Mouse (Mus musculus) hindbrain, embryonic 14.5 days (tissue): ENCODE measurements around the gene Frmd8. TPM values are rescaled to one million over a fixed set of nuclear protein-coding genes. Genes with fewer than 3 reads are reported as not detected.

ENCODE experiments used
- ATAC-seq: fragments of 200-750 bp; cut with Nextera tagmentation; 2 replicates; pipeline ENCODE4 v1.8.0; 2017; ENCODE audit warnings: moderate number of reproducible peaks, mild to moderate bottlenecking, moderate TSS enrichment, moderate library complexity; ENCODE audit not compliant: low FRiP score
- DNase-seq: peaks from one replicate; pipeline ENCODE4 v3.0.0-alpha.2; 2015; ENCODE audit warnings: low spot score
- H3K27ac ChIP-seq: fragments of 300-500 bp; sonication (generic); 2 replicates; pipeline ENCODE4 v1.5.1; 2014; ENCODE audit warnings: mild to moderate bottlenecking, moderate library complexity
- H3K27me3 ChIP-seq: fragments of 300-500 bp; sonication (generic); 2 replicates; pipeline ENCODE4 v1.6.1; 2014; ENCODE audit warnings: mild to moderate bottlenecking, low read length, mixed read lengths; ENCODE audit not compliant: control insufficient read depth, insufficient read depth
- H3K36me3 ChIP-seq: fragments of 300-500 bp; sonication (generic); replicated peaks from 2 replicates; pipeline ENCODE4 v1.6.1; 2014; ENCODE audit not compliant: control insufficient read depth, insufficient read depth
- H3K4me1 ChIP-seq: fragments of 300-500 bp; sonication (generic); replicated peaks from 2 replicates; pipeline ENCODE4 v1.6.1; 2014; ENCODE audit warnings: antibody characterized with exemption, low read length, mixed read lengths; ENCODE audit not compliant: control insufficient read depth, insufficient read depth
- H3K4me2 ChIP-seq: fragments of 300-500 bp; sonication (generic); replicated peaks from 2 replicates; pipeline ENCODE4 v1.6.1; 2014; ENCODE audit warnings: mild to moderate bottlenecking, moderate library complexity
- H3K4me3 ChIP-seq: fragments of 300-500 bp; sonication (generic); replicated peaks from 2 replicates; pipeline ENCODE4 v1.5.1; 2014; ENCODE audit warnings: mild to moderate bottlenecking, low read length
- H3K9ac ChIP-seq: fragments of 300-500 bp; sonication (generic); 2 replicates; pipeline ENCODE4 v1.6.1; 2014
- H3K9me3 ChIP-seq: fragments of 300-500 bp; sonication (generic); 2 replicates; pipeline ENCODE4 v1.6.1; 2016; ENCODE audit warnings: low read length; ENCODE audit not compliant: control insufficient read depth
- WGBS: fragments of 180-500 bp; shearing (Covaris S2); extraction: QIAGEN DNeasy Blood & Tissue Kit; methylation state at CpG from one replicate; pipeline ENCODE4 v1.1.7; 2014; 5-methylcytosine and 5-hydroxymethylcytosine counted together
- polyA plus RNA-seq: library from polyadenylated mRNA; unstranded; fragments of >200 nt; fragmentation: Nextera tagmentation; extraction: Ambion mirVana; gene quantifications from 2 replicates; pipeline ENCODE4 v1.2.1, GENCODE M21; 2014

The Frmd8 gene
- polyA plus RNA-seq, 1 experiment from 2014 or later, result 11.3 TPM

GRCm38 (mm10) chr19:5831224-5831957 is 43.7 kb downstream of the Frmd8 start:
- H3K4me3 ChIP-seq, result no peak overlapping the region
- 94% methylated on average over 11 of the region's 11 CpGs for WGBS
- no peaks in the 10 kb centered on the region for H3K4me1 ChIP-seq
- no peaks in the 10 kb centered on the region for H3K9me3 ChIP-seq
- H3K36me3 ChIP-seq, result no peaks in the 10 kb centered on the region
- no peak overlapping the region for H3K9ac ChIP-seq
- no peak overlapping the region for H3K27ac ChIP-seq
- no peak for ATAC-seq
- no peak overlapping the region for H3K4me2 ChIP-seq
- DNase-seq, result no peak
- H3K27me3 ChIP-seq, result no peaks in the 10 kb centered on the region

GRCm38 (mm10) chr19:5830776-5831175 is 44.3 kb downstream of the Frmd8 start:
- Histone ChIP-seq H3K27me3 (no peaks in the 10 kb centered on the region), H3K27ac (no peak overlapping the region), H3K4me3 (no peak overlapping the region), H3K4me1 (no peaks in the 10 kb centered on the region), H3K36me3 (no peaks in the 10 kb centered on the region), H3K4me2 (no peak overlapping the region), H3K9ac (no peak overlapping the region), H3K9me3 (no peaks in the 10 kb centered on the region)
- 92% methylated on average over 7 of the region's 7 CpGs for WGBS
- no peak for DNase-seq
- no peak for ATAC-seq

GRCm38 (mm10) chr19:5829958-5830615 is 45.0 kb downstream of the Frmd8 start:
- DNase-seq (no peak), ATAC-seq (no peak)
- Histone ChIP-seq H3K27me3 (no peaks in the 10 kb centered on the region), H3K9ac (no peak overlapping the region), H3K36me3 (no peaks in the 10 kb centered on the region), H3K4me1 (no peaks in the 10 kb centered on the region), H3K4me3 (no peak overlapping the region), H3K9me3 (no peaks in the 10 kb centered on the region), H3K27ac (no peak overlapping the region), H3K4me2 (no peak overlapping the region)
- 70% methylated on average over 19 of the region's 19 CpGs for WGBS

GRCm38 (mm10) chr19:5828905-5829304 is 46.2 kb downstream of the Frmd8 start:
- DNase-seq, result no peak
- Histone ChIP-seq H3K9me3 (no peaks in the 10 kb centered on the region), H3K27me3 (no peaks in the 10 kb centered on the region), H3K4me1 (no peaks in the 10 kb centered on the region), H3K27ac (no peak overlapping the region), H3K36me3 (no peaks in the 10 kb centered on the region), H3K4me2 (no peak overlapping the region), H3K4me3 (no peak overlapping the region), H3K9ac (no peak overlapping the region)
- WGBS, result 91% methylated on average over 7 of the region's 7 CpGs
- no peak for ATAC-seq

- no peak overlapping the region for H3K9ac ChIP-seq
- no peaks in the 10 kb centered on the region for H3K36me3 ChIP-seq
- DNase-seq (no peak), ATAC-seq (no peak)
- 88% methylated on average over 3 of the region's 3 CpGs for WGBS
- H3K4me2 ChIP-seq, result no peak overlapping the region
- H3K4me3 ChIP-seq, result no peak overlapping the region
- no peak overlapping the region for H3K27ac ChIP-seq
- H3K4me1 ChIP-seq, result peaks cover 4% of the 10 kb centered on the region
- H3K27me3 ChIP-seq, result no peaks in the 10 kb centered on the region
- no peaks in the 10 kb centered on the region for H3K9me3 ChIP-seq
Measured at GRCm38 (mm10) chr19:5828155-5828554, 46.9 kb downstream of the Frmd8 start.

- 84% methylated on average over 9 of the region's 9 CpGs for WGBS
- Histone ChIP-seq H3K9ac (no peak overlapping the region), H3K27me3 (no peaks in the 10 kb centered on the region), H3K36me3 (no peaks in the 10 kb centered on the region), H3K9me3 (no peaks in the 10 kb centered on the region), H3K4me3 (no peak overlapping the region), H3K4me1 (peaks cover 9% of the 10 kb centered on the region), H3K4me2 (no peak overlapping the region), H3K27ac (no peak overlapping the region)
- no peak for DNase-seq
- ATAC-seq, result no peak
Measured at GRCm38 (mm10) chr19:5827456-5828154, 47.5 kb downstream of the Frmd8 start.

- H3K9me3 ChIP-seq, result no peaks in the 10 kb centered on the region
- no peak for ATAC-seq
- H3K4me1 ChIP-seq, result peaks cover 15% of the 10 kb centered on the region
- DNase-seq, result no peak
- no peaks in the 10 kb centered on the region for H3K27me3 ChIP-seq
- H3K27ac ChIP-seq, result no peak overlapping the region
- 87% methylated on average over 6 of the region's 6 CpGs for WGBS
- H3K36me3 ChIP-seq, result no peaks in the 10 kb centered on the region
- H3K9ac ChIP-seq, result no peak overlapping the region
- H3K4me3 ChIP-seq, result no peak overlapping the region
- H3K4me2 ChIP-seq, result no peak overlapping the region
Measured at GRCm38 (mm10) chr19:5827044-5827443, 48.0 kb downstream of the Frmd8 start.

GRCm38 (mm10) chr19:5826731-5827002 is 48.4 kb downstream of the Frmd8 start:
- Histone ChIP-seq H3K4me1 (peaks cover 16% of the 10 kb centered on the region), H3K4me3 (no peak overlapping the region)
- 80% methylated on average over 4 of the region's 4 CpGs for WGBS

GRCm38 (mm10) chr19:5825901-5826730 is 49.0 kb downstream of the Frmd8 start:
- no peak overlapping the region for H3K4me2 ChIP-seq
- DNase-seq, result no peak
- no peak overlapping the region for H3K9ac ChIP-seq
- 86% methylated on average over 5 of the region's 5 CpGs for WGBS
- no peaks in the 10 kb centered on the region for H3K9me3 ChIP-seq
- no peaks in the 10 kb centered on the region for H3K36me3 ChIP-seq
- no peak overlapping the region for H3K27ac ChIP-seq
- ATAC-seq, result no peak
- H3K4me1 ChIP-seq, result peaks cover 16% of the 10 kb centered on the region
- no peak overlapping the region for H3K4me3 ChIP-seq
- no peaks in the 10 kb centered on the region for H3K27me3 ChIP-seq

More at GRCm38 (mm10) chr19:5826731-5827002, 48.4 kb downstream of the Frmd8 start:
- no peaks in the 10 kb centered on the region for H3K27me3 ChIP-seq
- DNase-seq (no peak), ATAC-seq (no peak)
- no peak overlapping the region for H3K27ac ChIP-seq
- H3K9ac ChIP-seq, result no peak overlapping the region
- no peaks in the 10 kb centered on the region for H3K36me3 ChIP-seq
- H3K4me2 ChIP-seq, result no peak overlapping the region
- H3K9me3 ChIP-seq, result no peaks in the 10 kb centered on the region
